Mouse (Mus musculus): Measurements from ENCODE around the gene Cdk14.
A peak's percentile ranks its signal among the peaks of the same experiment; 100 is the strongest.

The Cdk14 gene

DNA sequence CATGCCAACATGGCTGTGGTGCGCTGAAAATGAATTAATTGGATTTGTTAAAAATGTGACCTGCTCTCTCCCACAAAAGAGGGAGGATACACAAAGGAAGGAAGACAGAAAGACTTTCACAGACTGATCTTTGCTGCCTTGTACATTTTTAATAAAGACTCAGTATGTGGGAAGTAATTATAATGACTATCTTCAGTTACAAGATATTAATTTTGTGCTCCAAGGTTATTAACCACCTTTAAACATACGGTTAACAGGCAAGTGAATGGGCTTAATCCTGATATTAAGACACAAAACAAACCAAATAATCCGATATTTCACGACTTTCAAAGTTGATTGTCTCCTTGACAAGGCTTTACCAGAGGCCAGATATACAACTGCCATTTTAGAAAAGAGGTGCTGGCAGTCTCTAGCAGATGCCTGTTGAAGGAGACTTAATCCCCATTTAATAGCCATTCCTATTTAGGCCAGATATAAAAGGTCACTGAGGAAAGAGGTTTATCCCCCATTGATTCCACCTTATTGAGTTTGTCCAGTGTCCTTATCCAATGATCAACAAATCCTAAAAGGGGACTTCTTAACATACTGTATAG, 411.9 kb downstream of the Cdk14 start:
- DNase-seq (ENCODE audit: extremely low spot score, low read depth, low spot score), result no peak

DNA sequence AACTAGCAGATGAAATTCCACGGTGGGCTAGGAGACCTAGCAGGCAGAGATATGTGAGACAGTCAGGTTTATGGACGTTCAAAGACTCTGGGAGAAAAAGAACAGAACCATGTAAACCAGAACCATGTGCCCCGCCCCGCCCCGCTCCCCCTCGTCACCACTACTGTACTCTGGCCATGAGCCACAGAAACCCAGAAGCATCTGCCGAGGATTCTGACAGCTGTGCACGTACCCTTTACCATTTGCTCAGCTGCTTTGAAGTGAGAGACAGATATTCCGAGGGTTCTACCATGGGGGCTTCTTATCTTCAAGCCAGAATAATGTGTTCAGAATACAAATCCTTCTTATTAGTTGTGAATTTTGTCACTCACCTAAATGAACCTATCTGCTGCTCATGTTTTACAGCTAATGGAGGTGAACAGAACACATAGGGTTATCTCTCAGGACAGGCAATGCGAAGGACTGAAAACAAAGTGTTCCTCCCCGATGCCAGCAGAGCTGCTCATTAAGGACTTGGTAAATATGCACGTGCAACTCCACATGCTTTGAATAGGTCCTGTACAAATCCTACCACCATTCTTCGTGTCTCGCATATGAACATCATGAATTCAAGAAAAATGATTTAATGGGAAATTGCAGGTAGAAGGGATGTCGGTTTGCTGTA, 412.5 kb downstream of the Cdk14 start:
- DNase-seq (ENCODE audit: extremely low spot score, low read depth, low spot score), result no peak

DNA sequence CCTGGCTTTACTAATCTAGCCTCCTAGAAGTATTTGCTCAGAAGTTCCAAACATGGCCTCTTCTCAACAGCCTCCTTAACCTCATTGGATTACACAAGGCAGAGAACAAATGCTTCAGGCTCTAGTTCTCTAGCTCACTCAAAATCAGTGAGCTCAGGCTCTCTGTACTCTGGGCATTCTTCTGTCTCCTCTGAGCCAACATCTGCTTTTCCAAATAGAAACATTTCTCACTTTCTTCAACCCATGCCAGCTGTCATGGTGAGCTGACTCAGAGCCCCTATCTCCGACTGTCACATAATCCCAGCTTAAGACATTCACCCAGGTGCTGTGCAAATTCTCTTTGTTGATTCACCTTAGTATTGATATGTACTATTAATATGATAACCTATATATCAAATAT, 414.5 kb downstream of the Cdk14 start:
- no peak for DNase-seq (ENCODE audit: extremely low spot score, low read depth, low spot score)

DNA sequence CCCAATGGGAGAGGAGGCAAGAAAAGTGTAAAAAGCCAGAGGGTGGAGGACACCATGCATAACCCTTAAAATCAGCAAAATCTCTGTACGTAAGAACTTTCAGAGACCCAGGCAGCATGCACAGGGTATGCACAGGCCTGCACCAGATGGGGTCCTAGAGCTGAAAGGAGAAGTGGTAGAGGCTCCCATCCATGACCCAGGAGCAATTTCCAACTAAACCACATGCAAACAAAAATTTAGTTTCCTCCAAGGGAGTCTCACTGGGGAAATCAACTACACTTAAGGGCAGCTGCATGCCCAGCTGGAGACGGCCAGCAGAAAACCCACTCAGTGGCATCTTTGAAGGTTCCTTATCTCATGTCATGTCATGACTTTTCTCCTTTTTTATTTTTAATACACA, 415.4 kb downstream of the Cdk14 start:
- DNase-seq (ENCODE audit: extremely low spot score, low read depth, low spot score), result no peak

GRCm38 (mm10) chr5:4993192-4993601, 426.9 kb downstream of the Cdk14 start:
- DNase-seq (ENCODE audit: extremely low spot score, low read depth, low spot score), result no peak

GRCm38 (mm10) chr5:4991023-4991422, 429.1 kb downstream of the Cdk14 start:
- DNase-seq (ENCODE audit: extremely low spot score, low read depth, low spot score), result no peak

- no peak for DNase-seq (ENCODE audit: extremely low spot score, low read depth, low spot score)
Measured at GRCm38 (mm10) chr5:4990237-4990636, 429.9 kb downstream of the Cdk14 start.

GRCm38 (mm10) chr5:4986181-4986580, 433.9 kb downstream of the Cdk14 start:
- DNase-seq (ENCODE audit: extremely low spot score, low read depth, low spot score), result no peak

GRCm38 (mm10) chr5:4979551-4979950, 440.6 kb downstream of the Cdk14 start:
- DNase-seq (ENCODE audit: extremely low spot score, low read depth, low spot score), result no peak

DNA sequence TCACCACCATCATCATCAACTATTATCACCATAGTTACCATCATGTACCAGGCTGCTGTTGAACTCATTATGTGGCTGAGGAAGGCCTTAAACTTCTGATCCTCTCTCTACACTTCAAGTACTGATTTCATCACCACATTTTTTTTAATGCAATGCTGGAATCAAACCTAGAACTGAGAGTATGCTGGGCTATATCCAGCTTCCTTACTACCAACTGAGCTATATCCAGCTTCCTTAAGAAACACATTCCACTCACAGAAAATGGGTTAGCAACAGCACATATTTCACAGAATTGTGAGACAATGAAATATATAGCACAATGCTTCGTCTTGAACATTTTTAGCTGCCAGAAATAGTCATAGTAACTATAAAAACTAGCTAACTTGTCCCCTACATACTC, 446.7 kb downstream of the Cdk14 start:
- DNase-seq (ENCODE audit: extremely low spot score, low read depth, low spot score), result no peak

GRCm38 (mm10) chr5:4962063-4962610, 458.0 kb downstream of the Cdk14 start:
- peak; percentile 68 for DNase-seq (ENCODE audit: extremely low spot score, low read depth, low spot score)

DNA sequence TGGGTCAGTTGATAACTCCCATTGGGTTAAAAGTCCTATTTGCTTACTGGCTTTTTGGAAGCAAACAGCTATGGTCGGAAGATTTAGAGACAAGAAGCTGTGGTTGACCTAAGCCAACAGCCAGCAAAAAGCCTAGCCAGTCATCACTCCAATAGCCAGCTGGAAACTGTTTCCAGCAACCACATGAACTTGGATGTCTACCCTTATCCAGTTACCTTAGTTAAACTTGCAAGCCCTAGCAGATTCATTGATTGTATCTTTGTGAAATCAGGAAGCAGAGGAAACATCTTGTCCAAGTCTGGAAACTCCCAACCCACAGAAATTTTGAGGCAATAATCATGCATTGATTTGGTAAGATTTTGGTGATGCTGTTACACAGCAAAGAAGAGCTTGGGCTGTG, 458.5 kb downstream of the Cdk14 start:
- DNase-seq (ENCODE audit: extremely low spot score, low read depth, low spot score), result no peak

DNA sequence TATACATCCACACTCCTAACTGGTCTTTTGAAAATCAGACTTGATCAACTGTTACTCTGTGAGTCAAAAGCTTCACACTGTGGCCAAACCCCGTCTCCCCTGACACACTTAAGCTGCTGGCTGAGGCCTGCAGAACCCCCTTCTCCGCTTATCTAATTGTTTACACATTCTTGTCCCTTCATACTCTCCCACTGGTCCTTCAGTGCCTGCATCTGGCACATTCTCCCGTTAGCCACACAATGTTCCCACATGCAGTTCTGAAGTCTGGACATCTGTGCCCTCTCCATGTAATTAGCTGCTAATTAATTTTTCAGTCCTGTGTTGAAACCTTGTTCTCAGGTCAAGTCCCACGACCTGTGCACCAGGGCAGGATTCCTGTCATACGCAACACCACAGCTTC, 460.7 kb downstream of the Cdk14 start:
- no peak for DNase-seq (ENCODE audit: extremely low spot score, low read depth, low spot score)

DNA sequence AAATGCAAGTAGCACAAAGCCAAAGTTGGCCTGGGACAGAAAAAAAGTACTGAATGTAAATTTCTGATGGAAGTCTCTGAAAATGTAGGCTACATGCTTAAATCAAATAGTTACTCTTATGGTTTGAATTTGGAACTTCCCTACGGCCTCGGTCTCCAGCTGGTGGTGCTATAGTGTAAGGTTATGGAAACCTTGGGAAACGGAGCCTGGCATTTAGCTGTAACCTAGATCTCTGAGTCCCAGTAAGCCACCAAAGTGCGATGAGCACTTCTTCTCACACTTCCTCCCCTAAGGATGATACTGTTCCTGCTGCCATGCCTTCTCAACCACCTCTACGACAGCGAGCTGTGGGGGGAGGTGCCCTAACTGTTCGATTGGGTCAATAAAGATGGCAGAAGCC, 464.1 kb downstream of the Cdk14 start:
- DNase-seq (ENCODE audit: extremely low spot score, low read depth, low spot score), result no peak

DNA sequence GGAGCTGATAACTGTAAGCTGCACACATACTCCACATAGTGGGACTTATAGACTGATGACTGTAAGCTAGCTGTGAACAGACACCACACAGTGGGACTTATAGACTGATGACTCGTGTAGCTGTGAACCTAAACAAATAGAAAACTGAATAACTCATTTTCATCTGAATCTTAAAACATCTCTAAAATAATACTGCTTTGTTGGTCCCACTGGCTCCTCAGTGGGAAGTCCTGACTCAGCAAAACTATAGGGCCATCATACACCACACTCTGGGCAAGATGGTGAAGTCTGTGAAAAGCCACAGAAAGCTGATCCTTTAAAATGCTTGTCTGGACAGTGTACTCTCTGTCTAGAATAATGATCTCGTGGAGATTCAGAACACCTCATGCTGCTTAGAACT, 464.7 kb downstream of the Cdk14 start:
- DNase-seq (ENCODE audit: extremely low spot score, low read depth, low spot score), result no peak

GRCm38 (mm10) chr5:4949433-4949832, 470.7 kb downstream of the Cdk14 start:
- DNase-seq (ENCODE audit: extremely low spot score, low read depth, low spot score), result no peak

DNA sequence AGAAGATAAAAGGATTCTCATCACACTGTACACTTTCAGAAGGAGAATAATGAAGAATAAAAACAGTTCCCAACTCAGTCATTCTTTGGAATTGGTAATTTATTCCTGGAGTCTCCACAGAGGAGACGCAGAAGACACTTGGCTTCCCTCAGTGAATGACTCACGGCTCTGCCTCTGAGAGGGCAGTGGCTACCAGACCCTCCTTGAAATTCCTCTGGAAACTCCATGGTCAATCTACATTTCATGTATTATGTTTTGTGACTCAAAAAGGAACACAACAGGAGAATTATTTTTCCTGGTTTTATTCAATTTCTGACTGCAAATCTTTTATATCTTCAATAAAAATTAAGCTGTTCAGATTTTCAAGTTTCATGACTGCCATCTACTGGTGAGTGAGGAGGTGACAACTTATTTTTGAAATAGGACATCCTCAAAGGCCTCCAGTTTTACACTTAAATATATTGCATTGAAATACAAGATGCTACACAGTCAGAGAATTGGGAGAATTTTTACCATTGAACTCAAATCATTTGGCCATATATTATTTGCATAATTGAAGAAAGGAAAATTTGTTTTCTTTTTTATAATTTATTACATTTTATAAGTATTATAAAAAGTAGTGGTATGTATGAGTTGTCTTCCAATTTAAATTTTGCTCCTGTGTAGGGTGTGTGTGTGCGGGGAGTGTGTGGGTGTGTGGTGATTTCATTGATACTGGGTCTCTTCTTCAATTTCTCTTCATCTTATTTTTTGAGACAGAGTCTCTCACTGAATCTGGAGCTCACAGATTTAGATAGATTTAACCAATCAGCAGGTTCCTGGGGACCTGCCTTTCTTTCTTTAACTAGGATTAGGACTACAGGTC, 471.8 kb downstream of the Cdk14 start:
- no peak for DNase-seq (ENCODE audit: extremely low spot score, low read depth, low spot score)

DNA sequence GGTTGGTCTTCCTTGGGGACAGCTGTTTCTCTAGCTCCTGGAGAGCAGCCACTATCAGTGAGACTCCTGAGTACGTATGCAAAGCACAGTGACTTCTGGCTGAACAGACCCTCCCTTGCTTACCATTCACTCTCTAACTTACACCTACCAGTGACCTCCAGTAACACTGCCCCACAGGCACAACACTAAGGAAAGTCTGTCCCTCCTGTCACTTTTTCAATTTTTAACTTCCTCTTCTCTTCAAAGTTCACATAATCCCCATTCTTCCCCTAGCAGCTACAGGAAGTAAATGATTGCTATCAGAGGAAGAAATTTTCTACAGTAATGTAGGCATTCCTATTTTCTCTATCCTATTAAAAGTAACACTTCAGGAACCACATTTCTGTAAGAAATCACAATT, 485.0 kb downstream of the Cdk14 start:
- DNase-seq (ENCODE audit: extremely low spot score, low read depth, low spot score), result no peak

DNA sequence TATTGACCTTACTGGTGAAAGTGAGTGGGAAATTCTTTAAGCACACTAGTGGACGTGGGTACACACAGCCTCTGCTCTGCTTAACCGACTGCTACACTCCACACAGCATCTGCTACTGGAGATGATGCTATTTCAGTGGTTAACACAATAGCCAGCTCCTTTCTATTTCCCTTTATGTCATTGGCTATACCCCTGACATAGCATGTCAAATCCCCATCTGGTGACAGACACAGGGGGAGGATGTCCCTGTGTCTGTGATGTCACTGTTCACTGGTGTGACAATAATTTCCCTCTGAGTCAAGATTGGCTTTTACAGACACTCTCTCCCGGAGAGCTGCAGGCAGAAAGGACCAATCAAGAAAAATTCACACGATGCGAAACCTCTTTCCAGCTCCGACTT, 485.6 kb downstream of the Cdk14 start:
- no peak for DNase-seq (ENCODE audit: extremely low spot score, low read depth, low spot score)

- DNase-seq (ENCODE audit: extremely low spot score, low read depth, low spot score), result no peak
Measured at GRCm38 (mm10) chr5:4931539-4932143, 488.5 kb downstream of the Cdk14 start.

DNA sequence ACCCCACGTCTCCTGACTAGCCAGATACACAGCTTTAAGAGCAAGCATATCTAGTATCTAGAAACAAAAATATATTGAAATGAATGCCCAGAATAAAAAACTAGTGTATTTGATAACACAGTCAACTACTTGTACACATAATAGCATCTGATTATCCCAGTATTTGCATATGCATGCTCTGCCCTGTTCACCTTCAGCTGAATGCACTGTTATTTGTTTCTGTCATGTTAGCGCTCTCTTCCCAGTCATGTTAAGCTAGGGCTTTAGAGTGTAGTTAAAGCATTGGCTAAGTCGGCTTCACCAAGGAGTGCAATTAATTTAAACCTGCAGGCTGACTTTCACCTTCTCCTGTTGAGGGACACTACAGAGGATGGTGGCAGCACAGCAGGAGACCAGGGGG, 490.5 kb downstream of the Cdk14 start:
- no peak for DNase-seq (ENCODE audit: extremely low spot score, low read depth, low spot score)

All from hindlimb bud, embryonic 11.5 days (tissue).